Mouse (Mus musculus): ENCODE measurements at regions not wholly inside any gene's neighbourhood (a gene's known extent, or its start where the extent isn't known, plus 50 kb on each side); places are given as distances from the start of the nearest gene placed in this dataset.

GRCm38 (mm10) chr15:62320966-62321365, 1398.2 kb upstream of the A1bg start:
- H3K9ac ChIP-seq (ENCODE audit: low read depth, low read length): no peak overlapping the region
- no peaks in the 10 kb centered on the region for H3K9me3 ChIP-seq (replicated peaks; ENCODE audit: control insufficient read depth, low read length, poor library complexity, severe bottlenecking)
- 75% methylated on average over 5 of the region's 5 CpGs for WGBS
- H3K27me3 ChIP-seq (ENCODE audit: control insufficient read depth, insufficient read depth, low read depth, low read length): no peaks in the 10 kb centered on the region
- H3K4me3 ChIP-seq (ENCODE audit: low read depth, low read length): no peak overlapping the region
- no peak overlapping the region for H3K4me2 ChIP-seq (ENCODE audit: low read length)
- no peak overlapping the region for H3K27ac ChIP-seq (ENCODE audit: low read length)
- ATAC-seq: no peak
- H3K36me3 ChIP-seq (ENCODE audit: control insufficient read depth, insufficient read depth, low read length): no peaks in the 10 kb centered on the region
- H3K4me1 ChIP-seq (ENCODE audit: control insufficient read depth, insufficient read depth, low read length): no peaks in the 10 kb centered on the region

GRCm38 (mm10) chr15:62314449-62314848, 1391.6 kb upstream of the A1bg start:
- Histone ChIP-seq H3K4me2 (ENCODE audit: low read length) (no peak overlapping the region), H3K27me3 (ENCODE audit: control insufficient read depth, insufficient read depth, low read depth, low read length) (no peaks in the 10 kb centered on the region), H3K9me3 (replicated peaks; ENCODE audit: control insufficient read depth, low read length, poor library complexity, severe bottlenecking) (no peaks in the 10 kb centered on the region), H3K36me3 (ENCODE audit: control insufficient read depth, insufficient read depth, low read length) (no peaks in the 10 kb centered on the region), H3K4me3 (ENCODE audit: low read depth, low read length) (no peak overlapping the region), H3K4me1 (ENCODE audit: control insufficient read depth, insufficient read depth, low read length) (no peaks in the 10 kb centered on the region), H3K9ac (ENCODE audit: low read depth, low read length) (no peak overlapping the region), H3K27ac (ENCODE audit: low read length) (no peak overlapping the region)
- ATAC-seq: no peak
- 38% methylated on average over 2 of the region's 2 CpGs for WGBS

- no peak overlapping the region for H3K9ac ChIP-seq (ENCODE audit: low read depth, low read length)
- H3K4me3 ChIP-seq (ENCODE audit: low read depth, low read length): no peak overlapping the region
- 90% methylated on average over 3 of the region's 3 CpGs for WGBS
- no peak overlapping the region for H3K4me2 ChIP-seq (ENCODE audit: low read length)
- H3K4me1 ChIP-seq (ENCODE audit: control insufficient read depth, insufficient read depth, low read length): no peaks in the 10 kb centered on the region
- no peaks in the 10 kb centered on the region for H3K9me3 ChIP-seq (replicated peaks; ENCODE audit: control insufficient read depth, low read length, poor library complexity, severe bottlenecking)
- H3K36me3 ChIP-seq (ENCODE audit: control insufficient read depth, insufficient read depth, low read length): no peaks in the 10 kb centered on the region
- ATAC-seq: no peak
- no peaks in the 10 kb centered on the region for H3K27me3 ChIP-seq (ENCODE audit: control insufficient read depth, insufficient read depth, low read depth, low read length)
- H3K27ac ChIP-seq (ENCODE audit: low read length): no peak overlapping the region
Measured at GRCm38 (mm10) chr15:62302233-62302632, 1379.4 kb upstream of the A1bg start.

GRCm38 (mm10) chr15:62301567-62301966, 1378.8 kb upstream of the A1bg start:
- WGBS: 93% methylated on average over 3 of the region's 3 CpGs
- no peak for ATAC-seq
- Histone ChIP-seq H3K9ac (ENCODE audit: low read depth, low read length) (no peak overlapping the region), H3K4me3 (ENCODE audit: low read depth, low read length) (no peak overlapping the region), H3K4me1 (ENCODE audit: control insufficient read depth, insufficient read depth, low read length) (no peaks in the 10 kb centered on the region), H3K36me3 (ENCODE audit: control insufficient read depth, insufficient read depth, low read length) (no peaks in the 10 kb centered on the region), H3K9me3 (replicated peaks; ENCODE audit: control insufficient read depth, low read length, poor library complexity, severe bottlenecking) (no peaks in the 10 kb centered on the region), H3K27ac (ENCODE audit: low read length) (no peak overlapping the region), H3K27me3 (ENCODE audit: control insufficient read depth, insufficient read depth, low read depth, low read length) (no peaks in the 10 kb centered on the region), H3K4me2 (ENCODE audit: low read length) (no peak overlapping the region)

GRCm38 (mm10) chr15:62297138-62297537, 1374.3 kb upstream of the A1bg start:
- no peaks in the 10 kb centered on the region for H3K36me3 ChIP-seq (ENCODE audit: control insufficient read depth, insufficient read depth, low read length)
- H3K4me2 ChIP-seq (ENCODE audit: low read length): no peak overlapping the region
- H3K27ac ChIP-seq (ENCODE audit: low read length): no peak overlapping the region
- no peak for ATAC-seq
- WGBS: 85% methylated on average over 5 of the region's 5 CpGs
- no peaks in the 10 kb centered on the region for H3K27me3 ChIP-seq (ENCODE audit: control insufficient read depth, insufficient read depth, low read depth, low read length)
- no peak overlapping the region for H3K4me3 ChIP-seq (ENCODE audit: low read depth, low read length)
- peaks cover 7% of the 10 kb centered on the region for H3K4me1 ChIP-seq (ENCODE audit: control insufficient read depth, insufficient read depth, low read length)
- no peaks in the 10 kb centered on the region for H3K9me3 ChIP-seq (replicated peaks; ENCODE audit: control insufficient read depth, low read length, poor library complexity, severe bottlenecking)
- H3K9ac ChIP-seq (ENCODE audit: low read depth, low read length): no peak overlapping the region

- Histone ChIP-seq H3K27ac (ENCODE audit: low read length) (no peak overlapping the region), H3K4me2 (ENCODE audit: low read length) (no peak overlapping the region), H3K4me1 (ENCODE audit: control insufficient read depth, insufficient read depth, low read length) (peaks cover 7% of the 10 kb centered on the region), H3K4me3 (ENCODE audit: low read depth, low read length) (no peak overlapping the region), H3K9ac (ENCODE audit: low read depth, low read length) (no peak overlapping the region), H3K36me3 (ENCODE audit: control insufficient read depth, insufficient read depth, low read length) (no peaks in the 10 kb centered on the region), H3K27me3 (ENCODE audit: control insufficient read depth, insufficient read depth, low read depth, low read length) (no peaks in the 10 kb centered on the region), H3K9me3 (replicated peaks; ENCODE audit: control insufficient read depth, low read length, poor library complexity, severe bottlenecking) (no peaks in the 10 kb centered on the region)
- no peak; the same call in 1 of the 2 replicates for ATAC-seq
- WGBS: 35% methylated on average over 8 of the region's 8 CpGs
Measured at GRCm38 (mm10) chr15:62295233-62295927, 1372.6 kb upstream of the A1bg start.

- Histone ChIP-seq H3K4me2 (ENCODE audit: low read length) (no peak overlapping the region), H3K27ac (ENCODE audit: low read length) (no peak overlapping the region), H3K4me3 (ENCODE audit: low read depth, low read length) (no peak overlapping the region), H3K27me3 (ENCODE audit: control insufficient read depth, insufficient read depth, low read depth, low read length) (no peaks in the 10 kb centered on the region), H3K9me3 (replicated peaks; ENCODE audit: control insufficient read depth, low read length, poor library complexity, severe bottlenecking) (no peaks in the 10 kb centered on the region), H3K9ac (ENCODE audit: low read depth, low read length) (no peak overlapping the region), H3K36me3 (ENCODE audit: control insufficient read depth, insufficient read depth, low read length) (no peaks in the 10 kb centered on the region), H3K4me1 (ENCODE audit: control insufficient read depth, insufficient read depth, low read length) (peaks cover 7% of the 10 kb centered on the region)
- no peak for ATAC-seq
- 56% methylated on average over 3 of the region's 3 CpGs for WGBS
Measured at GRCm38 (mm10) chr15:62294786-62295185, 1372.0 kb upstream of the A1bg start.

- H3K4me3 ChIP-seq (ENCODE audit: low read depth, low read length): no peak overlapping the region
- H3K36me3 ChIP-seq (ENCODE audit: control insufficient read depth, insufficient read depth, low read length): no peaks in the 10 kb centered on the region
- H3K27ac ChIP-seq (ENCODE audit: low read length): no peak overlapping the region
- no peaks in the 10 kb centered on the region for H3K27me3 ChIP-seq (ENCODE audit: control insufficient read depth, insufficient read depth, low read depth, low read length)
- H3K9me3 ChIP-seq (replicated peaks; ENCODE audit: control insufficient read depth, low read length, poor library complexity, severe bottlenecking): no peaks in the 10 kb centered on the region
- no peak for ATAC-seq
- WGBS: 84% methylated on average over 3 of the region's 3 CpGs
- no peak overlapping the region for H3K4me2 ChIP-seq (ENCODE audit: low read length)
- peaks cover 7% of the 10 kb centered on the region for H3K4me1 ChIP-seq (ENCODE audit: control insufficient read depth, insufficient read depth, low read length)
- no peak overlapping the region for H3K9ac ChIP-seq (ENCODE audit: low read depth, low read length)
Measured at GRCm38 (mm10) chr15:62292876-62293275, 1370.1 kb upstream of the A1bg start.

- Histone ChIP-seq H3K27ac (ENCODE audit: low read length) (no peak overlapping the region), H3K4me3 (ENCODE audit: low read depth, low read length) (no peak overlapping the region), H3K4me2 (ENCODE audit: low read length) (no peak overlapping the region), H3K36me3 (ENCODE audit: control insufficient read depth, insufficient read depth, low read length) (no peaks in the 10 kb centered on the region), H3K4me1 (ENCODE audit: control insufficient read depth, insufficient read depth, low read length) (peaks cover 7% of the 10 kb centered on the region), H3K9me3 (replicated peaks; ENCODE audit: control insufficient read depth, low read length, poor library complexity, severe bottlenecking) (no peaks in the 10 kb centered on the region), H3K9ac (ENCODE audit: low read depth, low read length) (no peak overlapping the region), H3K27me3 (ENCODE audit: control insufficient read depth, insufficient read depth, low read depth, low read length) (no peaks in the 10 kb centered on the region)
- 82% methylated on average over 4 of the region's 4 CpGs for WGBS
- no peak for ATAC-seq
Measured at GRCm38 (mm10) chr15:62290687-62291086, 1367.9 kb upstream of the A1bg start.
